Mouse (Mus musculus) C2C12 (cell line): ENCODE measurements around the gene Ccdc141.

ENCODE experiments used
- CEBPB ChIP-seq: IDR thresholded peaks from one replicate; pipeline ENCODE4 v1.6.1; 2011; ENCODE audit warnings: low read depth, mild to moderate bottlenecking, control low read depth, moderate library complexity
- CTCF ChIP-seq: IDR thresholded peaks from one replicate; pipeline ENCODE4 v1.5.1; 2011; ENCODE audit not compliant: control insufficient read depth, insufficient read depth, insufficient read length
- MAX ChIP-seq: IDR thresholded peaks from one replicate; pipeline ENCODE4 v1.6.1; 2011; ENCODE audit warnings: mild to moderate bottlenecking, control low read depth
- MYOD1 ChIP-seq: IDR thresholded peaks from one replicate; pipeline ENCODE4 v1.6.1; 2011; ENCODE audit warnings: low read depth; ENCODE audit not compliant: control insufficient read depth, insufficient read length
- MYOG ChIP-seq: IDR thresholded peaks from one replicate; pipeline ENCODE4 v1.6.1; 2011; ENCODE audit not compliant: control insufficient read depth, insufficient read length; ENCODE audit errors: extremely low read depth
- USF1 ChIP-seq: IDR thresholded peaks from one replicate; pipeline ENCODE4 v1.6.1; 2011; ENCODE audit warnings: low read depth, mild to moderate bottlenecking, control low read depth, moderate library complexity

DNA sequence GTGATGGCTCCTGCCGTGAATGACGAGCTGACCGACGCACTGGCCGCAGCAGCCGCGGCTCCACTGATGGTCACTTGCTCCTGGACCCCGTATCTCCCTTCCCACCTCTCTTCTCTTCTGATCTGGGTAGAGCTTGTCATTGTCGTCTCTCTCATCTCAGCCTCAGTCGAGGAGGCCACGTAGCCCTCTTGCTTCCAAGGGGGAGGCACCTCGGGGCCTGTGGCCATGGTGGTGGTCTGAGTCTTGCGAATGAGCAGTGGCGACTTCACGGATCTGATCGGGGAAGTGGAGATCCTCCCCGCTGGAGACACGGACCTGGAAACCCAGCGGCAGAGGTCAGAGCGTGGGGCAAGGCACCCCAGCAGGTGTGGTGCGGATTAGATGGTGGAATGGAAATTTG, 200.8 kb downstream of the Ccdc141 start:
- TF ChIP-seq CTCF, result no peak
- no peak for TF ChIP-seq USF1
- TF ChIP-seq MAX, result no peak
- no peak for TF ChIP-seq MYOD1
- no peak for TF ChIP-seq CEBPB
- no peak for TF ChIP-seq MYOG
